Mouse (Mus musculus) limb, embryonic 14.5 days (tissue): ENCODE measurements around the gene Tmem108. TPM values are rescaled to one million over a fixed set of nuclear protein-coding genes. Genes with fewer than 3 reads are reported as not detected.

Experiments used
- ATAC-seq: fragments of 200-750 bp; cut with Nextera tagmentation; 2 replicates; pipeline ENCODE4 v1.8.0; 2017; ENCODE audit warnings: low read depth, moderate number of reproducible peaks, moderate TSS enrichment; ENCODE audit not compliant: low FRiP score
- DNase-seq: peaks from one replicate; pipeline ENCODE4 v3.0.0-alpha.2; 2015; ENCODE audit warnings: low spot score
- H3K27ac ChIP-seq: fragments of 300-500 bp; sonication (generic); replicated peaks from 2 replicates; pipeline ENCODE4 v1.5.1; 2014; ENCODE audit warnings: low read depth, mild to moderate bottlenecking, low read length, moderate library complexity, mixed read lengths
- H3K27me3 ChIP-seq: fragments of 300-500 bp; sonication (generic); 2 replicates; pipeline ENCODE4 v1.6.1; 2014; ENCODE audit warnings: low read length, mixed read lengths; ENCODE audit not compliant: control insufficient read depth, insufficient read depth
- H3K36me3 ChIP-seq: fragments of 300-500 bp; sonication (generic); 2 replicates; pipeline ENCODE4 v1.6.1; 2014; ENCODE audit warnings: mild to moderate bottlenecking, low read length, moderate library complexity, mixed read lengths; ENCODE audit not compliant: control insufficient read depth, insufficient read depth
- H3K4me1 ChIP-seq: fragments of 300-500 bp; sonication (generic); 2 replicates; pipeline ENCODE4 v1.6.1; 2014; ENCODE audit warnings: antibody characterized with exemption, low read length, mixed read lengths; ENCODE audit not compliant: control insufficient read depth, insufficient read depth
- H3K4me2 ChIP-seq: fragments of 300-500 bp; sonication (generic); replicated peaks from 2 replicates; pipeline ENCODE4 v1.6.1; 2014; ENCODE audit warnings: low read depth, mild to moderate bottlenecking, low read length, moderate library complexity; ENCODE audit not compliant: severe bottlenecking
- H3K4me3 ChIP-seq: fragments of 300-500 bp; sonication (generic); replicated peaks from 2 replicates; pipeline ENCODE4 v1.5.1; 2014; ENCODE audit warnings: low read length
- H3K9ac ChIP-seq: fragments of 300-500 bp; sonication (generic); 2 replicates; pipeline ENCODE4 v1.6.1; 2014; ENCODE audit warnings: mild to moderate bottlenecking, low read depth, low read length, moderate library complexity; ENCODE audit not compliant: severe bottlenecking
- H3K9me3 ChIP-seq: fragments of 300-500 bp; sonication (generic); 2 replicates; pipeline ENCODE4 v1.6.1; 2016; ENCODE audit warnings: low read length; ENCODE audit not compliant: control insufficient read depth
- POLR2A ChIP-seq: fragments of 200-500 bp; IDR thresholded peaks from 2 replicates; pipeline ENCODE4 v1.8.0; 2012; ENCODE audit warnings: inconsistent platforms, mild to moderate bottlenecking, moderate library complexity, borderline replicate concordance; ENCODE audit not compliant: insufficient read depth, insufficient read length; ENCODE audit errors: extremely low read depth
- WGBS: fragments of 180-500 bp; shearing (Covaris S2); extraction: QIAGEN DNeasy Blood & Tissue Kit; methylation state at CpG from one replicate; pipeline ENCODE4 v1.1.7; 2014; 5-methylcytosine and 5-hydroxymethylcytosine counted together
- polyA plus RNA-seq, 2 experiments: library from polyadenylated mRNA; depleted of rRNA in 1 of 2; stranded (reverse) in 1 of 2; unstranded in 1 of 2; fragments of >200 nt; fragmentation: Nextera tagmentation in 1 of 2; extraction: Ambion mirVana in 1 of 2; gene quantifications; 2 replicates each; pipeline versions ENCODE4 v1.2.1 to v1.2.3; 2012 to 2014

The Tmem108 gene
- polyA plus RNA-seq, 2 experiments: 8.9 to 14.8 TPM

GRCm38 (mm10) chr9:103502655-103503054 lies 259.0 kb downstream of the Tmem108 start:
- Histone ChIP-seq H3K4me3 (no peak overlapping the region), H3K36me3 (no peaks in the 10 kb centered on the region), H3K9me3 (no peaks in the 10 kb centered on the region), H3K4me1 (peaks cover 14% of the 10 kb centered on the region), H3K4me2 (no peak overlapping the region), H3K27me3 (no peaks in the 10 kb centered on the region), H3K9ac (no peak overlapping the region), H3K27ac (no peak overlapping the region)
- DNase-seq (no peak), ATAC-seq (no peak)
- TF ChIP-seq POLR2A: no peak
- WGBS: 79% methylated on average over 2 of the region's 2 CpGs

GRCm38 (mm10) chr9:103501861-103502364 lies 259.7 kb downstream of the Tmem108 start:
- no peak overlapping the region for H3K4me2 ChIP-seq
- TF ChIP-seq POLR2A: no peak
- H3K9ac ChIP-seq: no peak overlapping the region
- no peaks in the 10 kb centered on the region for H3K36me3 ChIP-seq
- DNase-seq (peak; percentile 25), ATAC-seq (no peak)
- peaks cover 11% of the 10 kb centered on the region for H3K4me1 ChIP-seq
- no peaks in the 10 kb centered on the region for H3K9me3 ChIP-seq
- no peaks in the 10 kb centered on the region for H3K27me3 ChIP-seq
- H3K4me3 ChIP-seq: no peak overlapping the region
- 20% methylated on average over 14 of the region's 14 CpGs for WGBS
- no peak overlapping the region for H3K27ac ChIP-seq

GRCm38 (mm10) chr9:103499366-103499765 lies 262.3 kb downstream of the Tmem108 start:
- no peak for DNase-seq
- Histone ChIP-seq H3K4me3 (no peak overlapping the region), H3K4me1 (peaks cover 19% of the 10 kb centered on the region), H3K27ac (no peak overlapping the region), H3K9me3 (no peaks in the 10 kb centered on the region), H3K4me2 (no peak overlapping the region), H3K36me3 (no peaks in the 10 kb centered on the region), H3K27me3 (no peaks in the 10 kb centered on the region), H3K9ac (no peak overlapping the region)
- WGBS: 85% methylated on average over 15 of the region's 18 CpGs
- ATAC-seq: no peak
- no peak for TF ChIP-seq POLR2A

GRCm38 (mm10) chr9:103498699-103499098 lies 262.9 kb downstream of the Tmem108 start:
- 66% methylated on average over 8 of the region's 8 CpGs for WGBS
- no peak overlapping the region for H3K9ac ChIP-seq
- peaks cover 22% of the 10 kb centered on the region for H3K4me1 ChIP-seq
- H3K36me3 ChIP-seq: no peaks in the 10 kb centered on the region
- TF ChIP-seq POLR2A: no peak
- no peak overlapping the region for H3K4me3 ChIP-seq
- no peak for DNase-seq
- no peaks in the 10 kb centered on the region for H3K27me3 ChIP-seq
- no peak for ATAC-seq
- no peaks in the 10 kb centered on the region for H3K9me3 ChIP-seq
- H3K4me2 ChIP-seq: no peak overlapping the region
- no peak overlapping the region for H3K27ac ChIP-seq

- H3K4me2 ChIP-seq: no peak overlapping the region
- ATAC-seq (no peak), DNase-seq (no peak)
- no peaks in the 10 kb centered on the region for H3K27me3 ChIP-seq
- H3K9me3 ChIP-seq: no peaks in the 10 kb centered on the region
- no peak for TF ChIP-seq POLR2A
- H3K4me1 ChIP-seq: peaks cover 11% of the 10 kb centered on the region
- no peak overlapping the region for H3K9ac ChIP-seq
- H3K36me3 ChIP-seq: no peaks in the 10 kb centered on the region
- no peak overlapping the region for H3K27ac ChIP-seq
- 72% methylated on average over 11 of the region's 11 CpGs for WGBS
- no peak overlapping the region for H3K4me3 ChIP-seq
Measured at GRCm38 (mm10) chr9:103495391-103495790, 266.2 kb downstream of the Tmem108 start.
